Mouse (Mus musculus) lung, adult 2 months (tissue): ENCODE measurements around the gene S100pbp.

Source experiments
- CTCF ChIP-seq: fragments of 200-500 bp; IDR thresholded peaks from 2 replicates; pipeline ENCODE4 v1.5.1; 2011; ENCODE audit warnings: mild to moderate bottlenecking, low read length, control low read depth; ENCODE audit not compliant: insufficient read depth
- POLR2A ChIP-seq: fragments of 200-500 bp; IDR thresholded peaks from 2 replicates; pipeline ENCODE4 v1.6.1; 2011; ENCODE audit warnings: low read depth, mild to moderate bottlenecking, control low read depth, low read length, borderline replicate concordance; ENCODE audit errors: extremely low read depth

DNA sequence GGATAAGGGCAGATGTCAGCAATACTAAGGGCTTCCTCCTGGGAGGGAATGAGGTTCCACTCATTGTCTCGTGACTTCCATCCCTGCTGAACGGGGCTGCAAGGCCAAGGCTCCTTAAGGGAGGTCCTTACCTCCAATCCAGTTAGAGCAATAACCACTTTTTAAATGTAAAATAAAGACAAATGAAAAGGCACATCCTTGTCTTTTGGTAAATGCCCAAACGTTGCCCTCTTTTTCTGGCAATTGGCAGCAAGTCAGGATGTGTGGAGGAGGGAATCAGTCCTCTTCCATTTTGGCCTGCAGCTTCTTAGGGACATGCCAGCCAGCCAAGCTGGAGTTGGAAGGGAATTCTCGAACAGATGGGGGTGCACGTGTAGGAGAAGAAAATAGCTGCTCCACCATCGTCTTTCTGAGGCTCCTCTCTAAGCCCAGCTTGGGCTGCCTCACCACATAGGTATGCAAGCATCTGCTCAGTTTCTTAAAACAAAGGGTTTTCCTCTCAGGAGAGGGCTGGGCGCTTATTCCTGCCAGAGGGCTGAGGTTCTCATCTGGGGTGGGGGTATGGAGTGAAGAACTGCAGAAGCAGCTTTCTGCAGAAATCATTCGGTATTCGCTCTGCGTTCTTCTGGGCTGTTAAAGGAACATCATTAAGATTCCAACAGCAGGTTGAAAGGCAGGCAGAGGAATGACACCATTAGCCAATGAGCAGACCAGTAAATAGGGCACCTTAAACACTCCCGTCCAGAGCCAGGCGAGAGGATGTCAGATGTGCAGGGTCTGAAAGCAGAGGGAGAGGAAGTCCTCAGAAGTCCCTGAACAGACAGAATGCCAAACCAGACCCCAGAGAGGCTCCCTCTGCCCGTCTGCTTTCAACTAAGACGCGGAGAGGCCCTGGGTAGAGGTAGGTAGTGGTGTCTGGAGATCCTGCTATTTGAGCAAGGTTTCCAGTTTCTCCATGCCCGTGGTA, 44.8 kb downstream of the S100pbp start:
- TF ChIP-seq CTCF: no peak
- no peak for TF ChIP-seq POLR2A
